9 mouse cellular contexts compared by ENCODE assay signal in genomic region chr12:91418791-91419190, GRCm38 (mm10). TPM values are rescaled to one million over a fixed set of nuclear protein-coding genes. Genes with fewer than 3 reads are reported as not detected.
A peak's percentile ranks its signal among the peaks of the same experiment; 100 is the strongest.
DNase-seq lines count a peak whose midpoint lies in the region; ATAC-seq and TF ChIP-seq lines count a peak whose summit lies in the region.
"Had no signal": no experiment of that assay in that cellular context is flagged by ENCODE, and none has a peak within 500 bp of the region (broad histone marks: within the 10 kb centered on the region; RNA-seq: fewer than 3 reads in every experiment).

No protein-coding gene starts in this region.

- TF ChIP-seq EP300 in MEL (IDR thresholded peaks at IDR 0.05; ENCODE audit: low read depth in 1 of 2, low read length in 2 of 2): no peak

- H3K4me3 ChIP-seq in hindbrain, embryonic 10.5 days: no peak overlapping the region
- no peak overlapping the region for H3K4me3 ChIP-seq in hindbrain, embryonic 12.5 days
- H3K4me3 ChIP-seq in MEL (ENCODE audit: control insufficient read depth in 1 of 2, insufficient read depth in 1 of 2, low read depth in 2 of 2, low read length in 2 of 2): no peak overlapping the region
- no peak overlapping the region for H3K4me3 ChIP-seq in heart, embryonic 10.5 days
- no peak overlapping the region for H3K4me3 ChIP-seq in left cerebral cortex, adult 2 months
- H3K4me3 ChIP-seq: megakaryocyte, embryonic 14.5 days had no signal

- H3K27me3 ChIP-seq in hindbrain, embryonic 10.5 days (ENCODE audit: insufficient read depth, poor library complexity, severe bottlenecking): peaks cover 3% of the 10 kb centered on the region; the same call in 1 of the 2 replicates
- peaks cover 16% of the 10 kb centered on the region; the same call in 1 of the 2 replicates for H3K27me3 ChIP-seq in hindbrain, embryonic 12.5 days
- no peaks in the 10 kb centered on the region for H3K27me3 ChIP-seq in MEL (ENCODE audit: control insufficient read depth in 1 of 2, insufficient read depth in 2 of 2, low read length in 2 of 2)
- H3K27me3 ChIP-seq in heart, embryonic 10.5 days (ENCODE audit: insufficient read depth, poor library complexity, severe bottlenecking): no peaks in the 10 kb centered on the region

- no peak overlapping the region for H3K27ac ChIP-seq in hindbrain, embryonic 10.5 days
- no peak overlapping the region for H3K27ac ChIP-seq in hindbrain, embryonic 12.5 days
- no peak overlapping the region for H3K27ac ChIP-seq in MEL (ENCODE audit: control insufficient read depth, low read depth, low read length)
- H3K27ac ChIP-seq in heart, embryonic 10.5 days: no peak overlapping the region
- no peak overlapping the region for H3K27ac ChIP-seq in left cerebral cortex, adult 2 months

- intact Hi-C loops in left cerebral cortex, adult 2 months (cut with DNase I): loop anchor here (2.0 kb wide), 1 partner anchor 18 kb away; no protein-coding TSS in a partner anchor

- no peak for TF ChIP-seq POLR2A in MEL (IDR thresholded peaks at IDR 0.05; ENCODE audit: control insufficient read depth in 1 of 2, insufficient read depth in 1 of 2, low read depth in 1 of 2, low read length in 2 of 2, poor library complexity in 1 of 2)

- H3K36me3 ChIP-seq in hindbrain, embryonic 10.5 days: no peaks in the 10 kb centered on the region
- no peaks in the 10 kb centered on the region for H3K36me3 ChIP-seq in hindbrain, embryonic 12.5 days
- peaks cover 0 to 6% of the 10 kb centered on the region in 2 experiments; a peak in 2 of 4 replicates for H3K36me3 ChIP-seq in MEL (ENCODE audit: control insufficient read depth in 1 of 2, insufficient read depth in 2 of 2, low read length in 2 of 2)
- H3K36me3 ChIP-seq in heart, embryonic 10.5 days: no peaks in the 10 kb centered on the region

- no peaks in the 10 kb centered on the region; the same call in 1 of the 2 replicates for H3K4me1 ChIP-seq in hindbrain, embryonic 10.5 days (replicated peaks)
- H3K4me1 ChIP-seq in hindbrain, embryonic 12.5 days: no peaks in the 10 kb centered on the region
- H3K4me1 ChIP-seq in MEL (ENCODE audit: control insufficient read depth in 1 of 2, insufficient read depth in 2 of 2, low read length in 2 of 2): peaks cover 0 to 10% of the 10 kb centered on the region in 2 experiments; a peak in 2 of 4 replicates
- H3K4me1 ChIP-seq in heart, embryonic 10.5 days: 0 out of 2 replicates have a peak, but pooled peaks cover 5% of the 10 kb centered on the region

- peak; percentile 76 to 80 (median 80) for TF ChIP-seq CTCF in MEL (IDR thresholded peaks at IDR 0.05 in 2 of 3, conservative IDR thresholded peaks at IDR 0.05 in 1 of 3; ENCODE audit: control insufficient read depth in 1 of 3, insufficient read depth in 1 of 3, low read depth in 2 of 3, low read length in 3 of 3, poor library complexity in 1 of 3, severe bottlenecking in 1 of 3)
- peak; percentile 86 for TF ChIP-seq CTCF in left cerebral cortex, adult 2 months (IDR thresholded peaks at IDR 0.05)

- ATAC-seq in hindbrain, embryonic 12.5 days (ENCODE audit: low FRiP score): no peak

- no peak overlapping the region for H3K9ac ChIP-seq in hindbrain, embryonic 12.5 days
- H3K9ac ChIP-seq in MEL (ENCODE audit: control insufficient read depth, low read depth, low read length, poor library complexity, severe bottlenecking): no peak overlapping the region

- DNase-seq in hindbrain, embryonic 10.5 days (ENCODE audit: low spot score): peak; percentile 55
- peak; percentile 77 for DNase-seq in MEL (ENCODE audit: low read depth, low spot score)
- peak; percentile 80 to 84 for DNase-seq in cerebellum, postnatal 10 days
- DNase-seq in heart, embryonic 10.5 days (ENCODE audit: low spot score): peak; percentile 77
- peak; percentile 56 to 63 for DNase-seq in left cerebral cortex, adult 2 months (ENCODE audit: extremely low spot score in 1 of 2, low spot score in 2 of 2)
- peak; percentile 82 for DNase-seq in retina, embryonic 14.5 days (ENCODE audit: low spot score)
- peak; percentile 83 for DNase-seq in thymus, postnatal 4 days

- TF ChIP-seq RAD21 in MEL (IDR thresholded peaks at IDR 0.05; ENCODE audit: low read depth, low read length): peak; percentile 54

- WGBS in hindbrain, embryonic 10.5 days: 52% methylated on average over 7 of the region's 7 CpGs
- 53% methylated on average over 7 of the region's 7 CpGs for WGBS in hindbrain, embryonic 12.5 days
- 44% methylated on average over 7 of the region's 7 CpGs for WGBS in heart, embryonic 10.5 days

- H3K9me3 ChIP-seq in hindbrain, embryonic 10.5 days: no peaks in the 10 kb centered on the region
- H3K9me3 ChIP-seq in hindbrain, embryonic 12.5 days (replicated peaks): no peaks in the 10 kb centered on the region
- H3K9me3 ChIP-seq in MEL (replicated peaks; ENCODE audit: insufficient read depth, low read length): no peaks in the 10 kb centered on the region
- H3K9me3 ChIP-seq in heart, embryonic 10.5 days: no peaks in the 10 kb centered on the region

- H3K79me2 ChIP-seq in MEL (ENCODE audit: control insufficient read depth, insufficient read depth, low read length, poor library complexity): no peaks in the 10 kb centered on the region

- H3K4me2 ChIP-seq in hindbrain, embryonic 12.5 days (replicated peaks): no peak overlapping the region

TF ChIP-seq in MEL, 35 proteins besides CTCF, POLR2A, EP300 and RAD21:
- TF ChIP-seq SMC3 (IDR thresholded peaks at IDR 0.05; ENCODE audit: low read depth, low read length) (peak; percentile 81), ZC3H11A (IDR thresholded peaks at IDR 0.05; ENCODE audit: low read depth, low read length) (peak; percentile 44), TCF12 (IDR thresholded peaks at IDR 0.05; ENCODE audit: low read depth, low read length) (no peak)

RNA-seq across cellular contexts. Expression of gene Tshr, which starts 34.4 kb away (rescaled TPM):
- polyA plus RNA-seq in hindbrain, embryonic 10.5 days (2016; fragmentation: Nextera tagmentation; extraction: Ambion mirVana): 0.27 TPM in 1 of 2 replicates, not detected in the other
- 0.25 and 0.39 TPM in 2 replicates for polyA plus RNA-seq in hindbrain, embryonic 12.5 days (2016; fragmentation: Nextera tagmentation; extraction: Ambion mirVana)
- total RNA-seq in MEL (2012; rRNA removed): not detected in 2 replicates
- not detected for polyA plus RNA-seq in MEL (2012; ENCODE audit: insufficient read depth in 1 of 2, insufficient read length in 2 of 2, low read depth in 1 of 2, low replicate concordance in 2 of 2, missing spikeins in 1 of 2)
- polyA plus RNA-seq in heart, embryonic 10.5 days (2016; fragmentation: Nextera tagmentation; extraction: Ambion mirVana): 0.07 and 0.36 TPM in 2 replicates
- total RNA-seq in left cerebral cortex, adult 2 months (2021): under 1 TPM; 0.23 to 0.33 TPM

RNA-seq across cellular contexts. Expression of gene Cep128, which starts 34.6 kb away (rescaled TPM):
- 9.0 and 10.4 TPM in 2 replicates for polyA plus RNA-seq in hindbrain, embryonic 10.5 days (2016; fragmentation: Nextera tagmentation; extraction: Ambion mirVana)
- polyA plus RNA-seq in hindbrain, embryonic 12.5 days (2016; fragmentation: Nextera tagmentation; extraction: Ambion mirVana): 8.1 and 8.7 TPM in 2 replicates
- 11.6 and 12.7 TPM in 2 replicates for total RNA-seq in MEL (2012; rRNA removed)
- polyA plus RNA-seq in MEL (2012; ENCODE audit: insufficient read depth in 1 of 2, insufficient read length in 2 of 2, low read depth in 1 of 2, low replicate concordance in 2 of 2, missing spikeins in 1 of 2): 10 to 100 TPM; 23.3 to 40.1 TPM
- 6.3 and 7.1 TPM in 2 replicates for polyA plus RNA-seq in heart, embryonic 10.5 days (2016; fragmentation: Nextera tagmentation; extraction: Ambion mirVana)
- 1 to 10 TPM; 6.9 to 7.1 TPM for total RNA-seq in left cerebral cortex, adult 2 months (2021)
